Mouse (Mus musculus) hindbrain, embryonic 14.5 days (tissue): ENCODE measurements around the gene Cnr1. TPM values are rescaled to one million over a fixed set of nuclear protein-coding genes. Genes with fewer than 3 reads are reported as not detected.

Experiments
- ATAC-seq: fragments of 200-750 bp; cut with Nextera tagmentation; 2 replicates; pipeline ENCODE4 v1.8.0; 2017; ENCODE audit warnings: moderate number of reproducible peaks, mild to moderate bottlenecking, moderate TSS enrichment, moderate library complexity; ENCODE audit not compliant: low FRiP score
- DNase-seq: peaks from one replicate; pipeline ENCODE4 v3.0.0-alpha.2; 2015; ENCODE audit warnings: low spot score
- H3K27ac ChIP-seq: fragments of 300-500 bp; sonication (generic); 2 replicates; pipeline ENCODE4 v1.5.1; 2014; ENCODE audit warnings: mild to moderate bottlenecking, moderate library complexity
- H3K27me3 ChIP-seq: fragments of 300-500 bp; sonication (generic); 2 replicates; pipeline ENCODE4 v1.6.1; 2014; ENCODE audit warnings: mild to moderate bottlenecking, low read length, mixed read lengths; ENCODE audit not compliant: control insufficient read depth, insufficient read depth
- H3K36me3 ChIP-seq: fragments of 300-500 bp; sonication (generic); replicated peaks from 2 replicates; pipeline ENCODE4 v1.6.1; 2014; ENCODE audit not compliant: control insufficient read depth, insufficient read depth
- H3K4me1 ChIP-seq: fragments of 300-500 bp; sonication (generic); replicated peaks from 2 replicates; pipeline ENCODE4 v1.6.1; 2014; ENCODE audit warnings: antibody characterized with exemption, low read length, mixed read lengths; ENCODE audit not compliant: control insufficient read depth, insufficient read depth
- H3K4me2 ChIP-seq: fragments of 300-500 bp; sonication (generic); replicated peaks from 2 replicates; pipeline ENCODE4 v1.6.1; 2014; ENCODE audit warnings: mild to moderate bottlenecking, moderate library complexity
- H3K4me3 ChIP-seq: fragments of 300-500 bp; sonication (generic); replicated peaks from 2 replicates; pipeline ENCODE4 v1.5.1; 2014; ENCODE audit warnings: mild to moderate bottlenecking, low read length
- H3K9ac ChIP-seq: fragments of 300-500 bp; sonication (generic); 2 replicates; pipeline ENCODE4 v1.6.1; 2014
- H3K9me3 ChIP-seq: fragments of 300-500 bp; sonication (generic); 2 replicates; pipeline ENCODE4 v1.6.1; 2016; ENCODE audit warnings: low read length; ENCODE audit not compliant: control insufficient read depth
- WGBS: fragments of 180-500 bp; shearing (Covaris S2); extraction: QIAGEN DNeasy Blood & Tissue Kit; methylation state at CpG from one replicate; pipeline ENCODE4 v1.1.7; 2014; 5-methylcytosine and 5-hydroxymethylcytosine counted together
- polyA plus RNA-seq: library from polyadenylated mRNA; unstranded; fragments of >200 nt; fragmentation: Nextera tagmentation; extraction: Ambion mirVana; gene quantifications from 2 replicates; pipeline ENCODE4 v1.2.1, GENCODE M21; 2014

The Cnr1 gene
- polyA plus RNA-seq, 1 experiment from 2014 or later: 86.3 TPM

DNA sequence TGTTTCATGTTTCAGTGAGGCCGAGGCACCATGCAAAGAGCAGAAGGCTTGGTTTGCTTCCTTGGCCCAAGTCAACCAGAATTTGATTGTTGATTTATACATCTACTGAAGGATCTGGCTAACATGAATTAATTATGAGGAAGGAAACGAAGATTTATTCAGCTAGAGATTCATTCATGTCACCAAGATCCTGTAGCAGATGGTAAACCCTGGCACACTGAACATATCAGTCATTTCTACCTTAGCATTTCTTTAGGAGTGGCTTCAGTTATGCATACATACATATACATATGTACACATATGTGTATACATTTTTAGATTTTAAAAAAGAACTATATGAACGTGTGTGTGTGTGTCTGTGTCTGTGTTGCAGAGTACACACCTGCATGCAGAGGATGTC, 34.1 kb downstream of the Cnr1 start:
- DNase-seq: no peak
- no peaks in the 10 kb centered on the region for H3K4me1 ChIP-seq
- H3K9ac ChIP-seq: no peak overlapping the region
- H3K27ac ChIP-seq: no peak overlapping the region
- H3K36me3 ChIP-seq: no peaks in the 10 kb centered on the region
- no peaks in the 10 kb centered on the region for H3K9me3 ChIP-seq
- H3K4me3 ChIP-seq: no peak overlapping the region
- ATAC-seq: no peak
- H3K27me3 ChIP-seq: no peaks in the 10 kb centered on the region
- 84% methylated on average over 3 of the region's 3 CpGs for WGBS
- H3K4me2 ChIP-seq: no peak overlapping the region

DNA sequence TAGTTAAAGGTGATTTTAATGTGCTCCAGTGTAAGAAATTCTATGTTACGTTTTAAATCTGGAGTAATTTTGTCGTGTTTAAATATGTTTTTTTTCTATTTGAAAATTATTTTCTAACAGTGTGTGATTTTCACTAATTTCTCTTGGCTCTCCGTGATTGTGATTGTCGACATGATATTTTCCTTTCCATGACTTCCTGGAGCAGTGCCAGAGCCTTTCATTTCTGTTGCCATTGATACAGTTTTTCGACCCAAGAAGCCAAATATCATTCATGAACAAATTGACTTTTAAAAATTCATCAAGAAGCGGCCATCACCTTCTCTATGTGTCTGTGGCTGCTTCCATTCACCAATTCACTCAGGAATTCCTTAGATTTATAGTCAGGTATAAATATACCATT, 35.4 kb downstream of the Cnr1 start:
- no peaks in the 10 kb centered on the region for H3K36me3 ChIP-seq
- H3K27ac ChIP-seq: no peak overlapping the region
- 91% methylated on average over 6 of the region's 6 CpGs for WGBS
- no peak overlapping the region for H3K4me3 ChIP-seq
- no peaks in the 10 kb centered on the region for H3K4me1 ChIP-seq
- DNase-seq (no peak), ATAC-seq (no peak)
- no peaks in the 10 kb centered on the region for H3K27me3 ChIP-seq
- H3K9ac ChIP-seq: no peak overlapping the region
- H3K4me2 ChIP-seq: no peak overlapping the region
- H3K9me3 ChIP-seq: no peaks in the 10 kb centered on the region

DNA sequence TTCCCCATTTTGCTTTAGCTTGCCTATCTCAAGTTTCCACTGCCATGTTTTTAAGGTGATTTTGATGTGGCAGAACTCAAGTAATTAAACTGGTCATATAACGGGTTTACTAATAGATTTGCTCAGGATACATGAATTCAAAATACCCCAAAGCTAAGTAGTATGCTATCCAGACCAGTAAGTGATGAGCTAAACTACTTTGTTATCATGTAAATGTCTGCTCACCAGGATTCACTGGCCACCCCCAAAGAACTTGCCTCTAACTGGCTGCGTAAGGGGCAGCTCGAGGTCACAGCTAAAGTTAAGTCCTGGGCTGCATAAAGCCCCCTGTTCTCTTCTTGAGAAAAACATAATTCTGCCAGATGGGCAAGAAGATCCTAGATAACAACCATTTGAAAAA, 46.3 kb downstream of the Cnr1 start:
- Histone ChIP-seq H3K27ac (no peak overlapping the region), H3K9me3 (no peaks in the 10 kb centered on the region), H3K4me3 (no peak overlapping the region), H3K4me1 (no peaks in the 10 kb centered on the region), H3K27me3 (no peaks in the 10 kb centered on the region), H3K4me2 (no peak overlapping the region), H3K36me3 (no peaks in the 10 kb centered on the region), H3K9ac (no peak overlapping the region)
- no peak for DNase-seq
- ATAC-seq: no peak
- 73% methylated on average over 3 of the region's 3 CpGs for WGBS

DNA sequence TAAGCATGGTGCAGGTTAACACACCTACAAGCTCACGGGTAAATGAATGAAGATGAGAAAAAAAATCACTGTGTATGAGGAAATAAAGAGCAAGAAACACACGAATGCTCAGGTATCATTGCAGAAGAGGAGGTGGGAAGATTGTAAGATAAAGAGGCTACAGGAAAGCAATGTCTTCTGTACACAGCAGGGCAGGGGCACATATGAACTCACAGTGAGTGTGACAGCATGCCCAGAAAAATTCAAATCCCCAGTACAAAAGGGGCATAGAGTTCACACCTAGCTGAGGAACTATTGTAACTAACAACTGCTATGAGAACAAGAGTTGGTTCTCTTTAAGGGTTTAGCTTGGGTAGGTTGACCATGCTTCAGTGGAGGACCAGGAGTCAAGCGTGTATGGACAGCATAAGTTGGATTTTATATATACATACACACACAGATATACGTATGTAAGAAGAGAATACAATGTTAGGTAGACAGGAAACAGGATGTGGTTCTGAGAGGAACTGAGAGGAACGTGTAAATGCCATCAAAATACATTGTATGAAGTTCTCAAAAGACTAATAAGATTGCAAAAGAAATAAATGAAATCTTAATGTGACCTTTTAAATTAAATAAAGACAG, 64.2 kb downstream of the Cnr1 start:
- WGBS: 89% methylated on average over 5 of the region's 5 CpGs
- Histone ChIP-seq H3K27me3 (no peaks in the 10 kb centered on the region), H3K9ac (no peak overlapping the region), H3K4me3 (no peak overlapping the region), H3K36me3 (no peaks in the 10 kb centered on the region), H3K4me2 (no peak overlapping the region), H3K4me1 (no peaks in the 10 kb centered on the region), H3K27ac (no peak overlapping the region), H3K9me3 (no peaks in the 10 kb centered on the region)
- DNase-seq (no peak), ATAC-seq (no peak)

DNA sequence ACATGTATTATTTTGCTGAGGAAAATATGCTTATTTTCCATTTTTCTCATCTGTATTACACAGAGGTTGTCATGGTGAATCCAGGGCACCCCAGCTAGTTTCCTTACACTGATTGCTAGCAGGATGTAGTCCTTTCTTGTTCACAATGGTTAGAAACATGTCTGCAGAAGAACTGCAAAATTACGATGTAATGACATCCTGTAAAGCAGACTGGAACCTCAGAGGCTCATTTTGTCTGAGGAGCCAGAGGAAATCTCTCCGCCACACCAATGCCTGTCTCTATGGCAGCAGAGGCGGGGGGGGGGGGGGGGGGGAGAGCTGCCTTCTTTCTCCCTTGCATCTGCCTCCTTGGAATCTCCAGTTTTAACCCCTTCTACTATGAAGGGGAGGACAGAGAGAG, 68.3 kb downstream of the Cnr1 start:
- no peak overlapping the region for H3K27ac ChIP-seq
- no peaks in the 10 kb centered on the region for H3K9me3 ChIP-seq
- no peaks in the 10 kb centered on the region for H3K4me1 ChIP-seq
- DNase-seq: no peak
- no peaks in the 10 kb centered on the region for H3K36me3 ChIP-seq
- 0 out of 2 replicates have a peak, but pooled peaks have one; percentile 17 for ATAC-seq
- no peak overlapping the region for H3K9ac ChIP-seq
- no peak overlapping the region for H3K4me2 ChIP-seq
- 35% methylated on average over 3 of the region's 3 CpGs for WGBS
- H3K27me3 ChIP-seq: no peaks in the 10 kb centered on the region
- no peak overlapping the region for H3K4me3 ChIP-seq

DNA sequence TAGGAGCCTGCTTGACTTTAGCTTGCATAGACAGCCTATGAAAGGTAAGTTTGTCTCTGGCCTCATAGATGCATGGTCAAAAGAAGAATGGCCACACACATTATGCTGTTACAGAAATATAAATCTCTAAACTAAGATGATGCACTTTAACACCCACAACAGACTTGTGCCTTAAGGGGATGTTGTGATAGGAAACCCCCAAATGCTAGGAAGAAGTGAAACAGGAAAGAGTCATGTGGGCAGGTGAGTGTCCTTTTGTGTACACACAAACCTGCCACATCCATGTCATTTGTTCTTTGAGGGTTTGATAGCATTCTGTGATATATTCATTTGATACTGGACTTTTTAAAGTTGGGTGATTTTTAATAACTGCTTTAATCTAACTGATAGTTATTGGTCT, 72.0 kb downstream of the Cnr1 start:
- Histone ChIP-seq H3K36me3 (no peaks in the 10 kb centered on the region), H3K4me2 (no peak overlapping the region), H3K4me1 (no peaks in the 10 kb centered on the region), H3K27me3 (no peaks in the 10 kb centered on the region), H3K27ac (no peak overlapping the region), H3K4me3 (no peak overlapping the region), H3K9ac (no peak overlapping the region), H3K9me3 (peaks cover 5% of the 10 kb centered on the region; the same call in 1 of the 2 replicates)
- ATAC-seq (no peak), DNase-seq (no peak)

Other genes starting within 250 kb of the Cnr1 start
- 0.92 and 1.2 TPM in 2 replicates for gene Spaca1, start 125.6 kb downstream of the Cnr1 start, polyA plus RNA-seq